Mouse (Mus musculus): ENCODE measurements around the gene Pgls.

Pgls gene

GRCm38 (mm10) chr8:71637149-71638095 is 45.4 kb downstream of the Pgls start:
- DNase-seq (ENCODE audit: low read depth, low spot score) = no peak

GRCm38 (mm10) chr8:71638321-71638720 is 46.3 kb downstream of the Pgls start:
- DNase-seq (ENCODE audit: low read depth, low spot score) = no peak

- no peak for DNase-seq (ENCODE audit: low read depth, low spot score)
Observed at GRCm38 (mm10) chr8:71639318-71639717, 47.3 kb downstream of the Pgls start.

GRCm38 (mm10) chr8:71645510-71645909 is 53.5 kb downstream of the Pgls start:
- DNase-seq (ENCODE audit: low read depth, low spot score) = no peak

Data from telencephalon, adult 2 months (tissue).